Mouse (Mus musculus) liver, adult (tissue): ENCODE data around the gene Paqr7.

ENCODE experiments used
- GATA4 ChIP-seq: IDR thresholded peaks from 2 replicates; pipeline ENCODE4 v1.6.1; 2014; ENCODE audit warnings: mild to moderate bottlenecking, low read length; ENCODE audit not compliant: insufficient replicate concordance

Paqr7 gene

GRCm38 (mm10) chr4:134484231-134484630 is 12.3 kb upstream of the Paqr7 start:
- no peak for TF ChIP-seq GATA4

GRCm38 (mm10) chr4:134485151-134485900 is 11.2 kb upstream of the Paqr7 start:
- TF ChIP-seq GATA4: no peak

- no peak for TF ChIP-seq GATA4
Measured at GRCm38 (mm10) chr4:134488211-134488610, 8.3 kb upstream of the Paqr7 start.

- TF ChIP-seq GATA4: peak; percentile 93
Measured at GRCm38 (mm10) chr4:134489986-134490665, 6.4 kb upstream of the Paqr7 start.

GRCm38 (mm10) chr4:134491716-134492115 is 4.8 kb upstream of the Paqr7 start:
- no peak for TF ChIP-seq GATA4

GRCm38 (mm10) chr4:134494780-134495545 is 1.5 kb upstream of the Paqr7 start:
- peak; percentile 21; the same call in 1 of the 2 replicates for TF ChIP-seq GATA4

GRCm38 (mm10) chr4:134495546-134495923 is 962 bp upstream of the Paqr7 start:
- no peak for TF ChIP-seq GATA4

- TF ChIP-seq GATA4: no peak
Measured at GRCm38 (mm10) chr4:134497223-134497622, 726 bp downstream of the Paqr7 start.

GRCm38 (mm10) chr4:134497986-134498731 is 1.7 kb downstream of the Paqr7 start:
- TF ChIP-seq GATA4: no peak

GRCm38 (mm10) chr4:134501095-134501494 is 4.6 kb downstream of the Paqr7 start:
- TF ChIP-seq GATA4: no peak

- no peak for TF ChIP-seq GATA4
Measured at GRCm38 (mm10) chr4:134503686-134504357, 7.3 kb downstream of the Paqr7 start.

GRCm38 (mm10) chr4:134505303-134505789 is 8.8 kb downstream of the Paqr7 start:
- TF ChIP-seq GATA4: no peak

GRCm38 (mm10) chr4:134505966-134506594 is 9.6 kb downstream of the Paqr7 start:
- TF ChIP-seq GATA4: no peak

- TF ChIP-seq GATA4: no peak
Measured at GRCm38 (mm10) chr4:134506713-134507112, 10.2 kb downstream of the Paqr7 start.
